Mouse (Mus musculus) granulocyte monocyte progenitor cell, adult 5-6 weeks (primary cell): ENCODE data around the gene Dock6. TPM values are rescaled to one million over a fixed set of nuclear protein-coding genes. Genes with fewer than 3 reads are reported as not detected.
"Not testable (repeated sequence)": the region's sequence is repeated elsewhere in the genome, so short reads cannot be mapped to it uniquely, and the experiment has no call there.

Experiments used
- ATAC-seq: replicated peaks from 2 replicates; pipeline ENCODE4 v1.8.0; 2016; ENCODE audit warnings: mild to moderate bottlenecking, moderate TSS enrichment, inconsistent platforms; ENCODE audit not compliant: poor library complexity, severe bottlenecking
- total RNA-seq, 2 experiments: library from RNA; stranded (forward) in 1 of 2; stranded (reverse) in 1 of 2; fragments of 200-712, 200-1000 nt in 1 of 2; fragments of >200 nt in 1 of 2; fragmentation: Nextera tagmentation in 1 of 2; gene quantifications; 2 replicates each; pipeline ENCODE4 v1.2.3; 2014 to 2017

Dock6 gene
- total RNA-seq, 2 experiments from 2014 or later = 4.2 to 5.6 TPM

DNA sequence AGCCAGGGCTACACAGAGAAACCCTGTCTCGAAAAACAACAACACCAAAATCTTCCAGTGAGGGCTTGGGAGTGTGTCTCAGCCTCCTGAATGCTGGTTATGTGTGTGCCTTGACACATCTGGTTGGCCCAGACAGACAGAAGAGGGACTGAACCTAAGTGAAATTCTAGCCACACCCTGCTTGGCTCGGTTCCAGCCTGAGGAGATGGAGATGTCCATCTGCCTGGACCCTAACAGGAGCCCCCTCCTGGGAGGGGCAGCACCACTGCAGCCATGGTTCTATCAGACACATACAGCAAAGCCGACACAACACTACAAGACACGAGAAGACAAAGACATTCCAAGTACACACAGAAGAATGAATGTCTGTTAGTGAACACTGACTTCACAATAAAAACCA, 34.3 kb downstream of the Dock6 start:
- ATAC-seq = no peak

DNA sequence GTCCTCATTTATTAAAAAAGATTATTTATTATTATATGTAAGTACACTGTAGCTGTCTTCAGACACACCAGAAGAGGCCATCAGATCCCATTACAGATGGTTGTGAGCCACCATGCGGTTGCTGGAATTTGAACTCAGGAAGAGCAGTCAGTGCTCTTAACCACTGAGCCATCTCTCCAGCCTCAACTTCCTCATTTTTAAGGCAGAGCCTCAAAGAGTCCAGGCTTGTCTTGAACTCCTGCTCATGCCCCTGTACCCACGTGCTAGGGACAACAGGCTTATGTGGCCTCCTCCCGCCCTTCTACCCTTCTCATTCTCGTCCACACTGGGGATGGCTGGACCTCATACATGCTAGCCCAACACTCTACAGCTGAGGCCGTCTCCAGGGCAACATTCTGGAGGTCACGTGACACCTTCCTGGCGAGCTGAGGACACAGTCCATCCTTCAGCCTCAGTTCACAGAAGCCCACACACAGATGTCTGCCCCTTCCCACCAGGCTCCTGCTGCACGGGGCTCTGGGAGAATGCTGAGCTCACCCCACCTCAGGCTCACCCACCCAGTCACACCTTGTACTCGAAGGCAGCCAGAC, 35.6 kb downstream of the Dock6 start:
- peak; percentile 74 for ATAC-seq

DNA sequence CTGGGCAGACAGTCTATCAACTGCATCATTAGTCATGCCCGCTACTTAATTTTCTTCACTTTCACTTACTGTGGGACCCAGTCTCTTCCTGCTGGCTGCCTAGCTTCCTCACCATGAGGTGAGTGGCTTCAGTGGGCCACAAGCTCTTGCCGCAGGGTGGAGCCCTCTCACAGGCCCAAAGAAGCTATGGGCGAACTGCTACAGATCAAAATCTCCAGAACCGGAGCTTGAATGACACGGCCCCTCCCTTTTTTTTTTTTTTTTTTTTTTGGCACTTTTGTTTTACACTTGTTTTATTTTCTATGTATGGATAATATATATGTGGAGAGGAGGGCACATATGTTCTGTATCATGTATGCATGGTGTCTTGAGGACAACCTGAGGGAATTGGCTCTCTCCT, 41.3 kb downstream of the Dock6 start:
- ATAC-seq = no peak; the same call in 1 of the 2 replicates

DNA sequence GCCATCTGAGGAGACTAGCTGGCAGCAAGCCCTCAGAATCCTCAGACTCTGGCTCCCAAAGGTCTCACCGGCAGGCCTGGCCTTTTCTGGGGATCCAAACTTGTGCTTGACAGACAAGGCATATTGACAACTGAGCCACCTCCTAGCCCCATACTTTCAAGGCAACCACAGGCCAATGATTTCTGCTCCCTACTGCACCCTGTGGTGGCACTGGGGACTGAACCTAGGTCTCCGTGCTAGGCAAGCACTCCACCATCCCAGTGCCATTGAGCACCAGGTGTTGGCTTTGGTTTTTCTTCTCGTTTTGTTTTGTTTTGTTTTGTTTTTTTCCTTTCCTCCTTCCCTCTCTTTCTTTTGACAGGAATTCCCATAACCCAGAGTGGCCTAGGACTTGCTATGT, 43.9 kb downstream of the Dock6 start:
- 0 out of 2 replicates have a peak, but pooled peaks have one; percentile 21 for ATAC-seq

DNA sequence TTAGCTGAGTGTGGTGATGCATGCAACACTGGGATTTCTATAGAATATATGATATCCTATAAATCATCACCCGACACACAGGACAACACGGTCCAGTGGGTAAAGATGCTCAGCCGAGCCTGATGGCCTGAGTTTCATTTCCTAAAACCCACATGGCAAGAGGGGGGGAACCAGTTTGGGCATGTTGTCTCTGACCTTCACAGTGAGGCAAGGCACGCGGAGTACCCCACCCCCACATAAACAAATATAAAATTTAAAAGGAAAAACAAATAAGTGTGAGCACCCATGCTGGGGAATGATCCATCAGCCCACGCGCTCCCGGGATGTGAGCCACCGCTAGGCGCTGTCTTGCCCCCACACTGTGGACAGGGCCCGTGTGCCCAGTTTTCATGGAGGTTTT, 45.5 kb downstream of the Dock6 start:
- no peak for ATAC-seq

DNA sequence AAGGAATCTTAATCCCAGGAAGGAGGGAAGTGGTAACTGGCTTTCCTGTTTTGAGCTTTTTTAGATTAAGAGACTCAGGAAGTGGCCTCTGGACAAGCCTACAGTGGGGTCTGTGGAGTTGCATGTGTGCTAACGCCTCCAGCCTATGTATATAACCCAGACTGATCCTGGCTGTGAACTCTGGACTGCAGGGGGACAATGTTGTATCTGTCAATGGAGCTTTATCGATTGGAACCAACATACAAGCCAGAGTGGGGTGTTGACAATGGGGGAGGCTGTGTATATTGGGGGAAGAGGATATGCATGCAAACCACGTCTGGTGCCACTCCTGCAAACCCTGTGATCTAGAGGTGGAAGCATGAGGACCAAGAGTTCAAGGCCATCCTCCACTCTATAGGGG, 46.1 kb downstream of the Dock6 start:
- peak; percentile 15; the same call in 1 of the 2 replicates for ATAC-seq

DNA sequence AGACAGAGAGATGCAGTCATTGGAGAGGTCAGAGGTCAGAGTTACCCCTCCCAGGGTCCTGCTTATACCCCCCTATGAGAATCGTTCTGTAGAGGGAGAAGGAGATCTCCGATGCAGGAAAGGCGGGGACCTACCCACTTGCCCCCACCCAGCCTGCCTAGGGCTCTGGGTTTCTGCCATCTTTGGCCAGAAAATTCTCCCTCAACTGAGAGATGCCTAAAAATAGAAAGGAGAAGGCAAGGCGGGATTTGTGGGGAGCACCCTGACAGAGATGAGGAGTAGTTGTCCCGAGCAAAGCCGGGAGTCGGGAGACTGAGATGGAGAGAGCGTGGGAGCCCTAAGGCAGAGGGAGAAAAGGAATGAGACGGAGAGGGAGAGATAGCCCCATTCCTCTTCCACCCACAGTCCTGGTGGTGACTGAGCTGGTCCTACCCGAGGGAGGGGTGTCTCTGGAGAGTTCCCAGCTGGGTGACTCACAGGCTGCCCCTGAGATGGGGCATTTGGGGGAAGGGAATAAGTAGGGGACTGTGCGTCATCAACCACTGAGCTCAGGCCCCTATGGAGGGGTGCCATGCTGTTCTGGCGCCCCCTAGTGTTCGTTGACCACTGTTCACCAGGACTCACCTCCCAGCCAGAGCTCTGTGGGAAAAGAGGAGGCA, 48.3 kb downstream of the Dock6 start:
- peak; percentile 84 for ATAC-seq

DNA sequence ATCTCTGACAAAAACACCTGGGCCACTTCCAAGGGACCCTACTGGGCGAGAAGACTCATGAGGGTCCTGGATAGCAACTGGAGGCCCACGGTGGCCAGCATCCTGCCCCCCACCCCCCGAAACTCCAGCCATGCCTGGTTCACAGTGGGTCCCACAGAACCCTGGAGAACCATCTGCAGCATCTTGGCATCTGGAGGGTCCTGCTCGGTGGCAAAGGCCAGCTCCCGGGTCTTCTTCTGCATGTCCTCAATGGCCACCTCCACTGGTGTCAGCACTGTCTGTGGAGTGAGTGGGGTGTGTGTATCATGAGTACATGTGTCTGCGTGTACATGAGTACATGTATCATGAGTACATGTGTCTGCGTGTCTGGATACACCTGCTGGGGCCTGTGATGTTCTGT, 50.8 kb downstream of the Dock6 start:
- ATAC-seq = no peak

DNA sequence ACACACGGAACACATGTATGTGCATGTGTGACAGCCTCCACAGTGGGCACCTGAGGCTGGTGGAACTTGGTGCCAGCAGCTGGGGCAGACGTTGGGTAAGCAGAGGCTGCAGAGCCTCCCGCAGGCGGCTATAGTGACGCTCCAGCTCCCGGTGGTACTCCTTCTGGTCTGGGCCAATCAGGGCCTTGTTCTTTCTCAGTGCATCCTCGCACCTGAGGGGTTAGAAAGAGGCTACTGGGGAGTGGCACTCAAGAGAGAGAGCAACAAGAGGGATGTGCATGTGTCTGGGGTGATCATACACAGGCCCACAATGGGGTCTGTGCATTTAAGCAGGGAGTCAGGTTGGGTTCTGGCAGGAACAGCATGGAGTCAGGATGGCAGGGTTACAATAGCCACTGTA, 51.3 kb downstream of the Dock6 start:
- no peak for ATAC-seq

DNA sequence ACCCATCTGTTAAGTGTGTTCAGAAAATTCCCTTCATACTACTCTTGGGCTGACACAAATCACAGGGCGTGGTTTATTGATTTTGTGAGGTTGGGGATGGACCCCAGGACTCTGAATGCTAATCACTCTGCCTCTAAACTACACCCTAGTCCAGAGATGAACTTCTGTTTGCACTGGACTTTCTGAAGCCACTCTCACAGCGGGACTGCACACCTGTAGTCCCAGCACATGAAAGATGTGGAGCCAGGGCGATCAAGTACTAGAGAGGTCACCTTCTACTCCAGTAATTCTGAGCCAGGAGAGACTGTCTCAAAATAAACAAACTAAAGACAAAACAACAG, 53.5 kb downstream of the Dock6 start:
- ATAC-seq = no peak

DNA sequence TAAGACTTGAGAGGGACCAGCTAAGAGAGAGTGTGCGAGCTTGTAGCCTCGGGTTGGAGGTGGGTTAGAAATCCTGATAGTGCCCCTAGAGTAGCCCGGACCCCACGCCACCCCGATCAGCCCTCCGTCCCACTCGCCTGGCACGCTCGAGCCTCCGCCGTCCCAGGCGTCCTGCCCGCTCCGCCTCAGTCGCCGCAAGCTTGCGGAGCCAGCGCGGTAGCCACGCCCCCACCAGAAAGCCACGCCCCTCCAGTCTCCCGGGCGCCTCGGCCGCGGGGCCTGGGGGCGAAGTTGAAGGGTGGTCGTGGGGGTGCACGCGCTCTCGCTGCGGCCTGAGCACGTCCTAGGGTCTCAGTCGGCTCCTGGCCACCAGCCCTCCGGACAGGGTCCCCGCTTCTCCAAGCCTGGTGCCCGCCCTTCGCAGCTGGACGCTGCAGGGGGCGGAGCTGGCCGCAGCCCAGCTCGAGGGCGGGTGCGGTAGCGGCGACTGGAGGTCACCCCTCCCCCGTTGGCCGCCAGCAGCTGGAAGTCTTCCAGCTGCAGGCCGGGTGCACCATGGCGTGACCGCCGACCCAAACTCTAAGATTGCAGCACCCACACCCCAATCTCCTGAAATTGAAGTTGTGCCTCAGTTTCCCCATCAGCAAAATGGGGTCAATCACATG, 54.0 kb downstream of the Dock6 start, which contains the start of gene Kank2:
TSS of gene Kank2 (minus strand) at position 400 of the 665 bp plus-strand sequence.
- ATAC-seq = peak; percentile 80

DNA sequence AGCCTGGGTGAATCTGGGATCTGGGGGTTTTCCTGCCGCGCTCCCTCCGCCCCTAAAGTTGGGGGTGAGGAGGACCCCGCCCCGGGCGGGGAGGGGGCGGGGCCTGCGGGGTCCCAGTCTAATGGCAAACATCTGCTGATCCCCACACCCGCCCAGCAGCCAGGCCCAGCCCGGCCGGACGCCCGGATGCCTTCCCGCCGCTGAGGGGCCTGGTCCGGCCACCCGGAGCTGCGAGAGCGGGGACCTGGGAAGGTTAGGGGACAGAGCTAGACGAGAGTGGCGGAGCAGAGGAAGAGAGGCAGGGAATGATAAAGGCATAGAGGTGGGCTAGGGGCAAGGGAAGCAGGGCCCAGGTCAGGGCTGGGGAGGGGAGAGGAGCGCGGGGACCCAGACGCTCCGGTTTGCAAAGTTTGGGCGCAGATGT, 54.5 kb downstream of the Dock6 start:
- ATAC-seq = peak; percentile 9; the same call in 1 of the 2 replicates

DNA sequence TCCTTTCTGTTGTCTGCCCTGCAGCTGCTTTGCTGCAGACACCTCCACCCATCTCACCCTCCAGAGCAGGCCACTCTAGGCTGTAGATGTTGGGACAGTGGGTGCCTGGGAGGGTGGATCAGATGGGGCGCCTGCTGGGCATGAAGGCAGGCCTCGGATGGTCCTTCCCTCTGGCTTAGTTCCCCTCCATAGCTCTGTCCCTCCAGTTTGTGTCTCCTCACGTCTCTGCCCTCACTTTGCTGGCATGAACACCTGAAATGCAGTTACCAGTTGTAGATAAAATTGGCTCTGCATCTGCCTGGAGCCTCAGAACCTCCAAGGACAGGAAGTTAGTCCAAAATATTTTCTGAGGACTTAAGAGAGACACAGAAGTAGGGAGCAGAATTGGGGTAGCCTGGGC, 55.5 kb downstream of the Dock6 start:
- no peak for ATAC-seq

DNA sequence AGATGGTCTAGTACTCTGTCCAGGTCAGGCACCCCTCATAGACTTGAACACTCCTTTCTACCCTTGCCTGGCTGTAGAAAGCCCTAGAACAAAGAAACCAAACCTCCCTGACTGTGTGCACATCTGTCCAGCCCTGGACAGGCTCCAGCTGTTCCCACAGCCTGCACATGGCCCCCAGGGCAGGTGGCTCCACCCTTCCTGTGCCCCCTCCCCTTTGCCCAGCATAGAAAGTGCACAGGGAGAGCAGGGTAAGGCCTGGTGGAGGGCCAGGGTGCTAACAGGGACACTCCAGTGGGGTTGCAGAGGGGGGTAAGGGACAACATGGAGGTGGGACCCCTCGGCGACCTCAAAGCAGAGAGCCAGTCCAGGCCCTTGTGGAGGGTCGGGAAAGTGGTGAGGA, 56.2 kb downstream of the Dock6 start:
- ATAC-seq = no peak

DNA sequence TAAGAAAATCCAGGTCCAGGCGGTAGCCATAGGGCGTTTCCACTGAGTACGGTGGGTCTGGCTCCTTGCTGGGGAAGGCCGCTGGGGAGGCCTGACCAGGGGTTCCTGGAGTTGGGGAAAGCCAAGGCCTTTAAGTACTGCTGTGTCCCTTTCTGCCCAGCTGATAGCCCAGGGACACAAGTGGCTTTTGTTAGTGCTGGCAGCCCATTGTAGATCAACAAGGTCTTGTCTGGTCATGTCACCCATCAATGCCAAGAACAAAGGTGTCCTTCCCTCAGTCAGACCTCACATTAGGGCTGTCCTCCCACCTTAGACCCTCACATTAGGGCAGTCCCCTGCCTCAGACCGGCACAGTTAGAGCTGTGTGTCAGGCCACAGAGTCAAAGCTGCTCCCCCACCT, 56.9 kb downstream of the Dock6 start:
- no peak for ATAC-seq

DNA sequence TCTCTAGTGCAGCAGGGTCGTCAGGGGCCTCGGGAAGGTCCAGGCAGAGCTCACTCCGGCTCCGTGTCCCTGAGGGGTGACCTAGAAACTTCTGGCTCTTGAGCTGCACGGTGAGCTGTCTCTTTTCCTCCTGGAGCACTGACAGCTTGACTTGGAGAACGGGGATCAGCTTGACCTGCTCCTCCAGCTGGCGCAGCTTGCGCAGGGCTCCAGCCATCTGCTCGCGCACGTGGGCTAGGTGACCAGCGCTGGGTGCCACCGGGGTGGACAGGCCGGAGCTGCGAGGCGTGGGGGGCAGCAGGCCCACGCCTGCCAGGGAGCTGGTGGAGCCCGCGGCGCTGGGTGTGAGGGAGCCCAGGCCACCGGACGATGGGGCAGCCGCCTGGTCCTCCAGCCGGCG, 57.5 kb downstream of the Dock6 start:
- no peak for ATAC-seq

DNA sequence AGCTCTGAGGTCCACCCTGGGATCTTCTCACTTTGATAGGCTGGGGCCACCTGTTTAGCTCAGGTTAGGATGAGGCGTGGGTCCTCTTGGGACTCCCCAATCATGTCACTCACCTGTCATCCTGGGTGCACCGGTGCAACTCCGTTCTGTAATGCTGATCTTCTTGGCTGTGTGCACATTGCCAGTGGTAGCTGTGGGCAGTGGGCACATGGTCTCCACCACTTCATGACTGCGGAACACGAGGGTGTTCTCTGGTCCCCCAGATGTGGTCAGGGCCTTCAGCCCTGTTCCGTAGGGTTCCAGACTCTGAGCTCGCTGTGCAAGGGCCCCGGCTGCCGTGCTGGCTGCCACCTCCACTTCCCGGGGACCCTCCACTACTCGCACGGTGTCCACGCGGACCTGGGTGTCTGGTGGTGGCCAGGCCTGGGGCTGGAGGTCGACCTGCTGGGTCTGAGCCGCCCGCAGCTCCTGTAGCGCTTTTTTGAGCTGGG, 58.0 kb downstream of the Dock6 start:
- ATAC-seq = no peak

DNA sequence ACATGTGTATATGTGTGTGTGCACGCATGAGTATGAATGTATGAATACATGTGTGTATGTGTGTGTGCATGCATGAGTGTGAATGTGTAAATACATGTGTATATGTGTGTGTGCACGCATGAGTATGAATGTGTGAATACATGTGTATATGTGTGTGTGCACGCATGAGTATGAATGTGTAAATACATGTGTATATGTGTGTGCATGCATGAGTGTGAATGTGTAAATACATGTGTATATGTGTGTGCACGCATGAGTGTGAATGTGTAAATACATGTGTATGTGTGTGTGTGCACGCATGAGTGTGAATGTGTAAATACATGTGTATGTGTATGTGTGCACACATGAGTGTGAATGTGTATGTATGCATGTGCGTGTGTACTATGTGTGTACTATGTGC, 58.9 kb downstream of the Dock6 start:
- not testable (repeated sequence) for ATAC-seq

DNA sequence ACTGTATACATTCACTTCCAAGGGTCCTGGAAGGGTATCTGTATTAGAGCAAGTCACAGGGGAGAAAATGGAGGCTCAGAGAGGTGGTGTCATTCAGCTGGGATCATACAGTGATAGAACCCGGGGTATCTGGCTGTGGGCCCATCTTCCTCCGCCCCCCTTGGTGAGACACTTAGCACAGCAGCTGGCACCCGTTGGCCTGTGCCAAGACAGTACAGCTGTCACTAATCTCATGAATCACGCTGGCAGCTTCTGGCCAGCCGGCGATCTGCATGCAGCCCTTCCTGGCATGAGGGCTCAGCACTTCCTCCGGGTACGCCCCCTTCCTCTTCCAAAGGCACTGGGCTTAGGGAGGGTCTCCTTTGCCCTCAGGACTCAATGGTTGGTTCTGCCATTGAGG, 59.8 kb downstream of the Dock6 start:
- ATAC-seq = peak; percentile 66

DNA sequence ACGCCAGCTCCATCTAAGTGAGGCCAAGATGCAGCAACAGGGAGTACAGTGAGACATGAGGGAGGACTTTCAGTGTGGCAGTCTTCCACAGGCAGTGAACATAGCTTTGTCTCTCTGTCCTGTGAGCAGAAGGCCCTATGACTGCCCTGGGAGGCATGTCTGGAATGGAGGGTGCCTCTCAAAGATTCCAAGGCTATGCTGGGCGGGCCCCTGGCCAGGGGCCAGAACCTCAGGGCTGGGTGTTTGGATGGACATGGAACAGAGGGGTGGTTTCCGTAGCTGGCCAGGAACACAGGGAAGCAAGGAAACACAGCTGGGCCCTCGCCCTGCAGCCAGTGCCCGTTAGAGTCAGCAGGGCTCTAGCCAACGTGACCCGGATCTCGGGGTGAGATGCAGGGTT, 60.6 kb downstream of the Dock6 start:
- no peak for ATAC-seq

DNA sequence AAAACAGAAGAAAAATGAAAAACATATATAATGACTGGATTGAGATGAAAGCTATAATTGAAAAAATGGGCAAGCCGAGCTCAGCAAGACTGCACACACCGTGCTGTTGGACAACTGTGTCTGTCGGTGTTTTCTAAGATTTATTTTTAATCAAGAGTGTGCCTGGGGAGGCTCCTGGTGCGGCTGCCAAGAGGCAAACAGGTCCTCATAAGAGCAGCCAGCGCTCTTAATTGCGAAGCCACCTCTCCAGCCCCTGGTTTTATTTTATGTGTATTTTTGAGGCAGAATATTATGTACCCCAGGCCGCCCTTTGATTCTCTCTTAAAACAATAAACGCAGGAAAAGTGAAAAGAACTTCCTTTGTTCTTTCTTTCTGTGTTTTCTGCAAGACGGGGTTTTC, 64.2 kb downstream of the Dock6 start:
- ATAC-seq = no peak

DNA sequence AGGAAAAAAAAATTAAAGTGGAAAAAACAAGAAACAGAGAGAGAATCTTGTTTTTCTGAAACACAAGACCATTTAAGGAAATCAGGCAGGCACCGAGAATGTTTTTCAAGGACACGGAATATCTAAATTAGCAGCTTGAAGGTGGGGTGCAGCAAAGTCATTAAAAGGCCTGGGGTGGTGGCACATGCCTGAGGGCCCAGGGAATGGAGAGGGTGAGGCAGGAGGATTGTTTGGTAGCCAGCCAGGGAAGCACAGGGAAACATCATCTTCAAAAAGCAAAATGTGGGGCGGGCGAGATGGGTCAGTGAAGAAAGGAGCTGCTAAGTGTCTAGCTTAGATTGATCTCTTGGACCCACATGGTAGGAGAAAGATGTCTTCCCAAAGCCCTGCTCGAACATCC, 64.8 kb downstream of the Dock6 start:
- no peak for ATAC-seq
